Mouse (Mus musculus) adipose tissue, adult 10 weeks (tissue): ENCODE results near the gene Egfl7. TPM values are rescaled to one million over a fixed set of nuclear protein-coding genes. Genes with fewer than 3 reads are reported as not detected.

Experiments
- polyA plus RNA-seq: library from polyadenylated mRNA; stranded (reverse); fragments of 350-450 nt; fragmentation: Illumina TruSeq; extraction: RNeasy Lipid Tissue Mini Kit (QIAGEN cat#74804); gene quantifications from one replicate; pipeline ENCODE4 v1.2.3, GENCODE M21; 2014; ENCODE audit warnings: low read depth, low replicate concordance

Gene Egfl7
- 114 TPM for polyA plus RNA-seq

GRCm38 (mm10) chr2:26579714-26580113, at the start of gene Egfl7:
Gene Egfl7, plus strand, starts transcription at chr2:26580014.

GRCm38 (mm10) chr2:26586294-26587043, 6.7 kb downstream of the Egfl7 start, which contains the start of gene Gm20532:
Gene Gm20532, plus strand, starts transcription at chr2:26586639.

GRCm38 (mm10) chr2:26603720-26604671, 24.2 kb downstream of the Egfl7 start, which contains the start of gene Agpat2:
Gene Agpat2, minus strand, starts transcription at chr2:26604417.

GRCm38 (mm10) chr2:26627921-26628739, 48.3 kb downstream of the Egfl7 start, which contains the start of gene Fam69b:
Gene Fam69b, plus strand, starts transcription at chr2:26628457.

Other genes starting within 250 kb of the Egfl7 start
- 13.7 TPM for gene Dnlz, start 227.9 kb upstream of the Egfl7 start, polyA plus RNA-seq
- gene Card9, start 219.1 kb upstream of the Egfl7 start, polyA plus RNA-seq: 10.5 TPM
- gene Snapc4, start 199.4 kb upstream of the Egfl7 start, polyA plus RNA-seq: 55.8 TPM
- 114 TPM for gene Entr1, start 190.7 kb upstream of the Egfl7 start, polyA plus RNA-seq
- 50.9 TPM for gene Pmpca, start 190.7 kb upstream of the Egfl7 start, polyA plus RNA-seq
- gene Inpp5e, start 170.8 kb upstream of the Egfl7 start, polyA plus RNA-seq: 20.0 TPM
- gene Sec16a, start 134.8 kb upstream of the Egfl7 start, polyA plus RNA-seq: 86.4 TPM
- 35.6 TPM for gene Notch1, start 63.4 kb upstream of the Egfl7 start, polyA plus RNA-seq
- gene Gm20532, start 6.6 kb downstream of the Egfl7 start, polyA plus RNA-seq: not detected
- 158 TPM for gene Agpat2, start 24.4 kb downstream of the Egfl7 start, polyA plus RNA-seq
- 12.1 TPM for gene Fam69b, start 48.4 kb downstream of the Egfl7 start, polyA plus RNA-seq
- gene Lcn4, start 91.3 kb downstream of the Egfl7 start, polyA plus RNA-seq: not detected